Mouse (Mus musculus): ENCODE measurements around the gene Cdkn2b.
A peak's percentile ranks its signal among the peaks of the same experiment; 100 is the strongest.

Cdkn2b gene

GRCm38 (mm10) chr4:89310491-89311254, at the start of gene Cdkn2b:
Gene Cdkn2b (minus strand): TSS chr4:89311039.
- DNase-seq (ENCODE audit: low spot score in 2 of 2): peak; percentile 56 to 68

GRCm38 (mm10) chr4:89360349-89360748, 49.5 kb upstream of the Cdkn2b start:
- no peak for DNase-seq (ENCODE audit: low spot score in 2 of 2)

GRCm38 (mm10) chr4:89359506-89359905, 48.7 kb upstream of the Cdkn2b start:
- no peak for DNase-seq (ENCODE audit: low spot score in 2 of 2)

GRCm38 (mm10) chr4:89353935-89354334, 43.1 kb upstream of the Cdkn2b start:
- no peak for DNase-seq (ENCODE audit: low spot score in 2 of 2)

GRCm38 (mm10) chr4:89353071-89353582, 42.3 kb upstream of the Cdkn2b start:
- DNase-seq (ENCODE audit: low spot score in 2 of 2): no peak

- no peak for DNase-seq (ENCODE audit: low spot score in 2 of 2)
Measured at GRCm38 (mm10) chr4:89351474-89351873, 40.6 kb upstream of the Cdkn2b start.

- no peak for DNase-seq (ENCODE audit: low spot score in 2 of 2)
Measured at GRCm38 (mm10) chr4:89350938-89351451, 40.2 kb upstream of the Cdkn2b start.

GRCm38 (mm10) chr4:89350391-89350790, 39.6 kb upstream of the Cdkn2b start:
- no peak for DNase-seq (ENCODE audit: low spot score in 2 of 2)

- DNase-seq (ENCODE audit: low spot score in 2 of 2): no peak
Measured at GRCm38 (mm10) chr4:89348842-89349241, 38.0 kb upstream of the Cdkn2b start.

GRCm38 (mm10) chr4:89313461-89313860, 2.6 kb upstream of the Cdkn2b start:
- no peak for DNase-seq (ENCODE audit: low spot score in 2 of 2)

GRCm38 (mm10) chr4:89309996-89310395, 843 bp downstream of the Cdkn2b start:
- DNase-seq (ENCODE audit: low spot score in 2 of 2): no peak

GRCm38 (mm10) chr4:89308001-89308400, 2.8 kb downstream of the Cdkn2b start:
- DNase-seq (ENCODE audit: low spot score in 2 of 2): no peak

- no peak for DNase-seq (ENCODE audit: low spot score in 2 of 2)
Measured at GRCm38 (mm10) chr4:89306798-89307365, 4.0 kb downstream of the Cdkn2b start.

GRCm38 (mm10) chr4:89305691-89306090, 5.1 kb downstream of the Cdkn2b start:
- DNase-seq (ENCODE audit: low spot score in 2 of 2): no peak

GRCm38 (mm10) chr4:89303281-89303995, 7.4 kb downstream of the Cdkn2b start:
- DNase-seq (ENCODE audit: low spot score in 2 of 2): no peak

- DNase-seq (ENCODE audit: low spot score in 2 of 2): no peak
Measured at GRCm38 (mm10) chr4:89302129-89302528, 8.7 kb downstream of the Cdkn2b start.

- no peak for DNase-seq (ENCODE audit: low spot score in 2 of 2)
Measured at GRCm38 (mm10) chr4:89299721-89300120, 11.1 kb downstream of the Cdkn2b start.

GRCm38 (mm10) chr4:89295441-89296220, 15.2 kb downstream of the Cdkn2b start:
- no peak for DNase-seq (ENCODE audit: low spot score in 2 of 2)

- peak in 1 of 2 experiments; percentile 7 for DNase-seq (ENCODE audit: low spot score in 2 of 2)
Measured at GRCm38 (mm10) chr4:89294486-89295440, 16.1 kb downstream of the Cdkn2b start, which contains the start of gene Cdkn2a. Gene Cdkn2a (minus strand): TSS chr4:89294653.

GRCm38 (mm10) chr4:89294091-89294485, 16.8 kb downstream of the Cdkn2b start:
- DNase-seq (ENCODE audit: low spot score in 2 of 2): no peak

Data from spleen, postnatal 14 days (tissue).